Mouse (Mus musculus) hindlimb bud, embryonic 11.5 days (tissue): ENCODE data around the gene Chd2.
"Not testable (repeated sequence)": the region's sequence is repeated elsewhere in the genome, so short reads cannot be mapped to it uniquely, and the experiment has no call there.

Experiments
- DNase-seq: peaks from one replicate; pipeline ENCODE4 v3.0.0-alpha.2; 2012; ENCODE audit warnings: low read depth, low spot score; ENCODE audit errors: extremely low spot score

Gene Chd2

GRCm38 (mm10) chr7:73540202-73541078 lies 1.2 kb downstream of the Chd2 start:
- no peak for DNase-seq

- no peak for DNase-seq
These were observed 2.4 kb downstream of the Chd2 start for GRCm38 (mm10) chr7:73539116-73539682.

- DNase-seq: no peak
These were observed 3.1 kb downstream of the Chd2 start for GRCm38 (mm10) chr7:73538424-73539079.

GRCm38 (mm10) chr7:73537634-73538423 lies 3.8 kb downstream of the Chd2 start:
- no peak for DNase-seq

GRCm38 (mm10) chr7:73537228-73537627 lies 4.4 kb downstream of the Chd2 start:
- no peak for DNase-seq

- no peak for DNase-seq
These were observed 5.1 kb downstream of the Chd2 start for GRCm38 (mm10) chr7:73536579-73536978.

- no peak for DNase-seq
These were observed 5.8 kb downstream of the Chd2 start for GRCm38 (mm10) chr7:73535861-73536200.

GRCm38 (mm10) chr7:73534937-73535860 lies 6.4 kb downstream of the Chd2 start:
- no peak for DNase-seq

- no peak for DNase-seq
These were observed 8.2 kb downstream of the Chd2 start for GRCm38 (mm10) chr7:73533457-73533856.

GRCm38 (mm10) chr7:73532916-73533315 lies 8.7 kb downstream of the Chd2 start:
- DNase-seq: no peak

GRCm38 (mm10) chr7:73532139-73532538 lies 9.5 kb downstream of the Chd2 start:
- no peak for DNase-seq

- DNase-seq: no peak
These were observed 10.0 kb downstream of the Chd2 start for GRCm38 (mm10) chr7:73531506-73532093.

GRCm38 (mm10) chr7:73530846-73531245 lies 10.8 kb downstream of the Chd2 start:
- no peak for DNase-seq

- DNase-seq: no peak
These were observed 11.5 kb downstream of the Chd2 start for GRCm38 (mm10) chr7:73530164-73530563.

GRCm38 (mm10) chr7:73529261-73529660 lies 12.4 kb downstream of the Chd2 start:
- no peak for DNase-seq

- DNase-seq: not testable (repeated sequence)
These were observed 13.2 kb downstream of the Chd2 start for GRCm38 (mm10) chr7:73528377-73528894.

- DNase-seq: no peak
These were observed 14.4 kb downstream of the Chd2 start for GRCm38 (mm10) chr7:73527225-73527624.

GRCm38 (mm10) chr7:73524454-73524952 lies 17.1 kb downstream of the Chd2 start:
- DNase-seq: peak; percentile 76

- no peak for DNase-seq
These were observed 17.9 kb downstream of the Chd2 start for GRCm38 (mm10) chr7:73523608-73524259.
